Mouse (Mus musculus) layer of hippocampus, adult 9-11 months (tissue): ENCODE results near the gene Cabp7.
"Not testable (repeated sequence)": the region's sequence is repeated elsewhere in the genome, so short reads cannot be mapped to it uniquely, and the experiment has no call there.

Experiments
- DNase-seq: peaks from one replicate; pipeline ENCODE4 v3.0.0; 2022

Cabp7 gene

GRCm38 (mm10) chr11:4745969-4746368, 609 bp downstream of the Cabp7 start:
- DNase-seq: no peak

- DNase-seq: no peak
Measured at GRCm38 (mm10) chr11:4744691-4745090, 1.9 kb downstream of the Cabp7 start.

- DNase-seq: no peak
Measured at GRCm38 (mm10) chr11:4740785-4741184, 5.8 kb downstream of the Cabp7 start.

GRCm38 (mm10) chr11:4738719-4739118, 7.9 kb downstream of the Cabp7 start:
- DNase-seq: peak; percentile 64

GRCm38 (mm10) chr11:4737682-4738081, 8.9 kb downstream of the Cabp7 start:
- peak; percentile 57 for DNase-seq

GRCm38 (mm10) chr11:4736355-4736754, 10.2 kb downstream of the Cabp7 start:
- no peak for DNase-seq

GRCm38 (mm10) chr11:4734179-4734578, 12.4 kb downstream of the Cabp7 start:
- DNase-seq: no peak

- DNase-seq: no peak
Measured at GRCm38 (mm10) chr11:4731781-4732180, 14.8 kb downstream of the Cabp7 start.

- no peak for DNase-seq
Measured at GRCm38 (mm10) chr11:4730913-4731312, 15.7 kb downstream of the Cabp7 start.

GRCm38 (mm10) chr11:4730096-4730495, 16.5 kb downstream of the Cabp7 start:
- no peak for DNase-seq

GRCm38 (mm10) chr11:4729603-4730002, 17.0 kb downstream of the Cabp7 start:
- no peak for DNase-seq

GRCm38 (mm10) chr11:4721728-4722127, 24.9 kb downstream of the Cabp7 start:
- DNase-seq: no peak

GRCm38 (mm10) chr11:4720900-4721580, 25.5 kb downstream of the Cabp7 start:
- no peak for DNase-seq

- DNase-seq: no peak
Measured at GRCm38 (mm10) chr11:4720393-4720792, 26.2 kb downstream of the Cabp7 start.

- no peak for DNase-seq
Measured at GRCm38 (mm10) chr11:4719961-4720360, 26.6 kb downstream of the Cabp7 start.

GRCm38 (mm10) chr11:4718548-4718947, 28.0 kb downstream of the Cabp7 start:
- DNase-seq: no peak

GRCm38 (mm10) chr11:4716530-4717236, 29.9 kb downstream of the Cabp7 start:
- no peak for DNase-seq

- no peak for DNase-seq
Measured at GRCm38 (mm10) chr11:4715596-4715995, 31.0 kb downstream of the Cabp7 start.

- no peak for DNase-seq
Measured at GRCm38 (mm10) chr11:4714727-4715126, 31.9 kb downstream of the Cabp7 start.

GRCm38 (mm10) chr11:4712822-4713221, 33.8 kb downstream of the Cabp7 start:
- DNase-seq: no peak

GRCm38 (mm10) chr11:4710188-4710587, 36.4 kb downstream of the Cabp7 start:
- not testable (repeated sequence) for DNase-seq

- no peak for DNase-seq
Measured at GRCm38 (mm10) chr11:4705178-4705577, 41.4 kb downstream of the Cabp7 start.

- peak; percentile 96 for DNase-seq
Measured at GRCm38 (mm10) chr11:4704072-4704964, 42.3 kb downstream of the Cabp7 start, which contains the start of the genes Uqcr10 and Zmat5. Uqcr10 (minus strand) TSS chr11:4704342. Zmat5 (plus strand) TSS chr11:4704678.
